Mouse (Mus musculus) liver, embryonic 14.5 days (tissue): ENCODE results near the gene Ccl1. TPM values are rescaled to one million over a fixed set of nuclear protein-coding genes. Genes with fewer than 3 reads are reported as not detected.

Source experiments
- ATAC-seq: fragments of 200-750 bp; cut with Nextera tagmentation; 2 replicates; pipeline ENCODE4 v1.8.0; 2017; ENCODE audit warnings: moderate number of reproducible peaks, mild to moderate bottlenecking, moderate library complexity; ENCODE audit not compliant: insufficient read depth
- DNase-seq, 3 experiments: peaks; one replicate each; pipeline ENCODE4 v3.0.0-alpha.2; 2012 to 2013; ENCODE audit warnings: low read depth in 3 of 3, low spot score in 3 of 3
- H3K27ac ChIP-seq: fragments of 300-500 bp; sonication (generic); 2 replicates; pipeline ENCODE4 v1.5.1; 2014; ENCODE audit warnings: moderate library complexity, mild to moderate bottlenecking, control low read depth, inconsistent platforms
- H3K27me3 ChIP-seq: fragments of 300-500 bp; sonication (generic); 2 replicates; pipeline ENCODE4 v1.6.1; 2014; ENCODE audit warnings: mild to moderate bottlenecking, low read length, moderate library complexity; ENCODE audit not compliant: control insufficient read depth, insufficient read depth
- H3K36me3 ChIP-seq: fragments of 300-500 bp; sonication (generic); replicated peaks from 2 replicates; pipeline ENCODE4 v1.6.1; 2014; ENCODE audit warnings: low read depth; ENCODE audit not compliant: control insufficient read depth, insufficient read depth
- H3K4me1 ChIP-seq, 2 experiments: fragments of 200-500 bp in 1 of 2; fragments of 300-500 bp in 1 of 2; sonication (generic) in 1 of 2; replicated peaks; 2 replicates each; pipeline ENCODE4 v1.6.1; 2012 to 2014; ENCODE audit warnings: antibody characterized with exemption in 1 of 2, inconsistent platforms in 1 of 2, low read length in 1 of 2; ENCODE audit not compliant: control insufficient read depth in 2 of 2, insufficient read depth in 2 of 2
- H3K4me2 ChIP-seq: fragments of 300-500 bp; sonication (generic); 2 replicates; pipeline ENCODE4 v1.6.1; 2014; ENCODE audit warnings: low read depth, mild to moderate bottlenecking, control low read depth, moderate library complexity
- H3K4me3 ChIP-seq, 2 experiments: fragments of 200-500 bp in 1 of 2; fragments of 300-500 bp in 1 of 2; sonication (generic) in 1 of 2; 2 replicates each; pipeline ENCODE4 v1.5.1; 2012 to 2014; ENCODE audit warnings: low read depth in 2 of 2, low read length in 2 of 2, mild to moderate bottlenecking in 2 of 2, control low read depth in 1 of 2, inconsistent platforms in 1 of 2, moderate library complexity in 1 of 2; ENCODE audit not compliant: insufficient read depth in 1 of 2
- H3K9ac ChIP-seq: fragments of 300-500 bp; sonication (generic); replicated peaks from 2 replicates; pipeline ENCODE4 v1.6.1; 2014; ENCODE audit warnings: mild to moderate bottlenecking, control low read depth, moderate library complexity
- H3K9me3 ChIP-seq: fragments of 300-500 bp; sonication (generic); 2 replicates; pipeline ENCODE4 v1.6.1; 2016; ENCODE audit warnings: low read length, mixed read lengths; ENCODE audit not compliant: control insufficient read depth
- CTCF ChIP-seq: IDR thresholded peaks from 2 replicates; pipeline ENCODE4 v1.5.1; 2016; ENCODE audit warnings: antibody characterized with exemption, low read depth, control low read depth
- EP300 ChIP-seq: IDR thresholded peaks from 2 replicates; pipeline ENCODE4 v1.6.1; 2016; ENCODE audit warnings: antibody characterized with exemption, low read depth
- WGBS: fragments of 180-500 bp; shearing (Covaris S2); extraction: QIAGEN DNeasy Blood & Tissue Kit; methylation state at CpG from one replicate; pipeline ENCODE4 v1.1.7; 2014; ENCODE audit not compliant: insufficient replicate concordance; 5-methylcytosine and 5-hydroxymethylcytosine counted together
- polyA plus RNA-seq, 2 experiments: library from polyadenylated mRNA; depleted of rRNA in 1 of 2; stranded (reverse) in 1 of 2; unstranded in 1 of 2; fragments of >200 nt; fragmentation: Nextera tagmentation in 1 of 2; extraction: Ambion mirVana in 1 of 2; gene quantifications; 2 replicates each; pipeline versions ENCODE4 v1.2.1 to v1.2.3; 2012 to 2014

Gene Ccl1
- polyA plus RNA-seq, 2 experiments: not detected

DNA sequence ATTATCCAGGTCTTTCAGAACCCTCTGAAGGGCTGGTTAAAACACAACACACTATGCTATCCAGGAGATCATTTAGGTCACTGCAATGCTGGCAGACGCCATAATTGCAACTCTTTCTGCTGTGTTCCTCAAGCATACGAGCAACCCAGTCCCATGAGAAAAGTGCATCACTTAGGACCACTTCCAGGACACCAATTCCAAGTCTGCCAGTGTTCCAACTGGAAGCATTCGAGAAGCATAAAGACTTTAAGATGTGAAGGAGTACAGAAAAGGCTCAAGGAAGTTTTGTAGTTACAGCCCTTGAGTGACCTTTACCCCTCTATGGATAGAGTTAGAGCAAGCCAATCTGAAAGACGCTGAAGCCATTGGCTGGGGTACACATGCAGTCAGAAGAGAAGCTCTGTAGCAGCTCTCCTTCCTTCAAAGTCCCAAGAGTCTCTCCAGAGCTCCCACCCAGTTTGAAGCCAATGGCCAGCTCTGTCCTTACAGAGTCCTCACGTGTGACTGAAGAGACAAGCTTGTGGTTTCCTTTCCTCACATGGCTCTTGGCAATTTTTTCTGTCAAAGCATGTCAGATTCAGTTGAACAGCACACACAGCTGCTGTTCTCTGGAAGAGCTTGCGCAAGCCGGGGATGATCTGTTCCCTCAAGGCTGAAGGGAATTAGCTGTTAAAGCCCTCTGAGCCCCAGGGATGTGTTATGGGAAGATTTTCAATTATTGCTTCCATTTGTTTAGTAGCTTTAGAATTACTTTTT is 134.0 kb downstream of the Ccl1 start:
- TF ChIP-seq EP300 (no peak), CTCF (no peak)
- H3K4me1 ChIP-seq: no peaks in the 10 kb centered on the region
- no peak overlapping the region for H3K4me3 ChIP-seq
- no peak overlapping the region for H3K27ac ChIP-seq
- DNase-seq (no peak), ATAC-seq (no peak)
- H3K9ac ChIP-seq: no peak overlapping the region
- 43% methylated on average over 7 of the region's 7 CpGs for WGBS
- H3K27me3 ChIP-seq: no peaks in the 10 kb centered on the region
- no peak overlapping the region for H3K4me2 ChIP-seq
- no peaks in the 10 kb centered on the region for H3K36me3 ChIP-seq
- no peaks in the 10 kb centered on the region for H3K9me3 ChIP-seq

DNA sequence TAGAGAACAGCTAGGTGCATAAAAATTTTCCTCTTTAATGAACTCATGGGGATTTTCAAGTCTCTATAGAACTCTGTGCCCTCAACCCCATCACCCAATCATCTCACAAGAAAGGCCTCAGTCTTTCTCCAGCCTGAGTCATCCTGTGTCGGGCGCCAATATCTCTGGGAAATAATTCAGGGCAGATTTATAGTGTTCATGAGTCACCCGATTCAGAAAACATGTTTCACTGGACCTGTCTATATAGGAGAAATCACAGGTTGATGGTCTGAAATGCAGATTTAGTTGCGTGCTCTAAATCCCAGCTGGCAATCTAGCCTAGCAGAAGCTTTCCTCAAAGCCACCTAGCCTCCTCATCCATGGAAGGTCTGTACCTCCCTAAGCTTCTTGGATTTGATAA is 136.0 kb downstream of the Ccl1 start:
- Histone ChIP-seq H3K27ac (no peak overlapping the region), H3K9ac (no peak overlapping the region), H3K4me1 (no peaks in the 10 kb centered on the region), H3K4me3 (no peak overlapping the region), H3K36me3 (no peaks in the 10 kb centered on the region), H3K4me2 (no peak overlapping the region), H3K27me3 (no peaks in the 10 kb centered on the region), H3K9me3 (no peaks in the 10 kb centered on the region)
- no peak for TF ChIP-seq CTCF
- no peak for TF ChIP-seq EP300
- ATAC-seq (no peak), DNase-seq (no peak)
- 68% methylated on average over 4 of the region's 4 CpGs for WGBS

DNA sequence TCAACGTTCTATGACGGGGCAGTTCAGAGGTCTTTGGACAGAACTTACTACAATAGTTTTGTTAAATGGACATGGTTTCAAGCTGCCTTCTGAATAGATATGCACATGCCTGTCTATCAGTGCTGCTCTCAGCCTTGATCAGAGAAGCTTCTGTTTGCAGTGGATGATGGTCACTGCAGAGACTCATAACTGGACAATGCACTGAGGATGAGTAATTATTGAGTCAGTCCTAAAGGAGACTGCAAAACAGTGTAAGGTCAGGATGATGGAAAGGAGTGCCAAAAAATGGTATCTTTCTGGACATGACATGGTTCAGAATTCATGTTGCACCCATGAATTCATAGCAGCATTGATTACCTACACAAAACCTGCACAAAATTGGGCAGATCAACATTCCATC is 137.2 kb downstream of the Ccl1 start:
- no peaks in the 10 kb centered on the region for H3K9me3 ChIP-seq
- H3K4me3 ChIP-seq: no peak overlapping the region
- no peaks in the 10 kb centered on the region for H3K27me3 ChIP-seq
- no peak overlapping the region for H3K4me2 ChIP-seq
- H3K36me3 ChIP-seq: no peaks in the 10 kb centered on the region
- no peak overlapping the region for H3K9ac ChIP-seq
- WGBS: 87% methylated on average over 2 of the region's 2 CpGs
- ATAC-seq (no peak), DNase-seq (no peak)
- H3K4me1 ChIP-seq: no peaks in the 10 kb centered on the region
- H3K27ac ChIP-seq: no peak overlapping the region
- TF ChIP-seq EP300 (no peak), CTCF (no peak)

DNA sequence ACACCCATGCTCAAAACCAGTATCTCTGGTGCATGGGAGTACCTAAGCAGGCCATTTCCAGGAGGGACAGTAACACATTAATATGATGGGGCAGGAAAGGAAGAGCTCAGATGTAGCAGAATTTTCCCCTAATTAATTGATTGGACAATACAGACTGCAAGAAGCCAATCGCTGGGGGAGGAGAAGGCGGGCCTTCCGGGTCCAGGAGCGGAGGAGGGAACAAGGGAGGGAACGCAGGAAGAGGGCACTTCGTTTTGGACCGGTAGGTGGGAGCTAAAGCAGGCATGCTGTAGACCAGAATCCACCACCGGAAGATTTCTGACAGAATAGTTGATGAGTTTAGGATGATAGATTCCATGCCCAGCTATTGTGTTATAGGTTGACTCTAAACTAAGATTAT is 142.2 kb downstream of the Ccl1 start:
- 43% methylated on average over 8 of the region's 8 CpGs for WGBS
- H3K27me3 ChIP-seq: no peaks in the 10 kb centered on the region
- H3K4me3 ChIP-seq: no peak overlapping the region
- no peak for DNase-seq
- no peaks in the 10 kb centered on the region for H3K4me1 ChIP-seq
- no peak for ATAC-seq
- H3K4me2 ChIP-seq: no peak overlapping the region
- no peak overlapping the region for H3K27ac ChIP-seq
- no peak overlapping the region for H3K9ac ChIP-seq
- TF ChIP-seq CTCF: no peak
- TF ChIP-seq EP300: no peak
- H3K36me3 ChIP-seq: no peaks in the 10 kb centered on the region
- H3K9me3 ChIP-seq: no peaks in the 10 kb centered on the region

DNA sequence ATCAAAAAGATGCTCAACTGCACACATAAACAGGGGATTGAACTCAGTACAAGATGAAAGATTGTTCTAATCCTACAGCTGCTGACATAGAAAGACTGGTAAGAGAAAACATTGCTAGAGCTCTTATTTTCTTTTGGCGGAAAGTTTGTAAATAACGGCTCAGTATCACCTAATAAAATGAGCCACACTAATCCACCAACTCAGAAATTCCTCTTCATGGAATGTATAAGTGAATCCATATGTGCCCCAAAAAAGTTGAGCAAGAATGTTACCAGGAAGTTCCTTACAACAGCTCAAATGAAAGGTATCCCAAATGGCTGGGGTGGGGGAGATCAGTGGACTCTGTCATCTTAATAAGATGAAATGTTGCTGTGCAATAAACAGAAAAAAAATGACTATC is 146.4 kb downstream of the Ccl1 start:
- no peak overlapping the region for H3K4me2 ChIP-seq
- no peaks in the 10 kb centered on the region for H3K4me1 ChIP-seq
- ATAC-seq (no peak), DNase-seq (no peak)
- no peaks in the 10 kb centered on the region for H3K9me3 ChIP-seq
- H3K36me3 ChIP-seq: no peaks in the 10 kb centered on the region
- no peak overlapping the region for H3K9ac ChIP-seq
- H3K4me3 ChIP-seq: no peak overlapping the region
- TF ChIP-seq EP300 (no peak), CTCF (no peak)
- 76% methylated on average over 2 of the region's 2 CpGs for WGBS
- H3K27me3 ChIP-seq: no peaks in the 10 kb centered on the region
- no peak overlapping the region for H3K27ac ChIP-seq
